Mouse (Mus musculus): Measurements from ENCODE around the gene Lrch4.

DNA sequence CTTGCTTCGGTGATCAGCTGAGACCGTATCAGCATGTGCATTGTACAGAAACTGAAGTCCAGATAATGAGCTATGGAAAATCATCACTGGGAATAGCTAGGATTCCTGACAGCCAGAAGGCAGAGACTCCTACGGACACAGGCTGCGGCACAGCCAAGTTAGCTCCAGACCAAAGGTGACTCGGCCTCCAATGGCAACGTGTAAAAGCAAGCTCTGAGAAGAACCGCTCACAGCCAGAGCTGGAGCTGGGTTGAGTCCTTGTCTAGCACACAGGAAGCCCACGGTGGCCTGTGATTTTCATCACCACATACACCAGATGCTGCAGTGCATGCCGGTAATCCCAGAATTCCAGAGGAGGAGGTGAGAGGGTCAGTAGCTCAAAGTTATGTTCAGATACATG lies 61.6 kb downstream of the Lrch4 start:
- TF ChIP-seq CTCF (IDR thresholded peaks at IDR 0.05; ENCODE audit: low read depth) (no peak), EP300 (IDR thresholded peaks at IDR 0.05; ENCODE audit: low read depth) (no peak)
